Mouse (Mus musculus) liver, embryonic 12.5 days (tissue): ENCODE results near the gene B430306N03Rik. TPM values are rescaled to one million over a fixed set of nuclear protein-coding genes. Genes with fewer than 3 reads are reported as not detected.

Source experiments
- ATAC-seq: fragments of 200-750 bp; cut with Nextera tagmentation; 2 replicates; pipeline ENCODE4 v1.8.0; 2017; ENCODE audit warnings: moderate number of reproducible peaks, mild to moderate bottlenecking, moderate library complexity
- H3K27ac ChIP-seq: fragments of 300-500 bp; sonication (generic); 2 replicates; pipeline ENCODE4 v1.5.1; 2016; ENCODE audit warnings: mild to moderate bottlenecking
- H3K27me3 ChIP-seq: fragments of 300-500 bp; sonication (generic); replicated peaks from 2 replicates; pipeline ENCODE4 v1.6.1; 2016; ENCODE audit warnings: mild to moderate bottlenecking, moderate library complexity
- H3K36me3 ChIP-seq: fragments of 300-500 bp; sonication (generic); 2 replicates; pipeline ENCODE4 v1.6.1; 2016; ENCODE audit warnings: mild to moderate bottlenecking, moderate library complexity
- H3K4me1 ChIP-seq: fragments of 300-500 bp; sonication (generic); 2 replicates; pipeline ENCODE4 v1.6.1; 2016
- H3K4me2 ChIP-seq: fragments of 300-500 bp; sonication (generic); 2 replicates; pipeline ENCODE4 v1.6.1; 2016; ENCODE audit warnings: mild to moderate bottlenecking, moderate library complexity
- H3K4me3 ChIP-seq: fragments of 300-500 bp; sonication (generic); 2 replicates; pipeline ENCODE4 v1.5.1; 2016; ENCODE audit warnings: mild to moderate bottlenecking, moderate library complexity
- H3K9ac ChIP-seq: fragments of 300-500 bp; sonication (generic); 2 replicates; pipeline ENCODE4 v1.6.1; 2016; ENCODE audit warnings: mild to moderate bottlenecking, moderate library complexity
- H3K9me3 ChIP-seq: fragments of 300-500 bp; sonication (generic); replicated peaks from 2 replicates; pipeline ENCODE4 v1.6.1; 2016; ENCODE audit warnings: mild to moderate bottlenecking, moderate library complexity
- WGBS: fragments of 180-500 bp; shearing (Covaris S2); methylation state at CpG from one replicate; pipeline ENCODE4 v1.1.7; 2016; ENCODE audit not compliant: insufficient replicate concordance; 5-methylcytosine and 5-hydroxymethylcytosine counted together
- polyA plus RNA-seq: library from polyadenylated mRNA; unstranded; fragments of >200 nt; fragmentation: Nextera tagmentation; extraction: Ambion mirVana; gene quantifications from 2 replicates; pipeline ENCODE4 v1.2.1, GENCODE M21; 2016

B430306N03Rik gene
- polyA plus RNA-seq, 1 experiment from 2014 or later = 1.4 TPM

GRCm38 (mm10) chr17:48365511-48366155 lies 49.7 kb downstream of the B430306N03Rik start:
- no peaks in the 10 kb centered on the region for H3K27me3 ChIP-seq
- H3K4me3 ChIP-seq = no peak overlapping the region
- H3K4me1 ChIP-seq = peaks cover 39% of the 10 kb centered on the region
- no peak overlapping the region for H3K4me2 ChIP-seq
- no peak overlapping the region for H3K9ac ChIP-seq
- H3K9me3 ChIP-seq = no peaks in the 10 kb centered on the region
- no peak overlapping the region for H3K27ac ChIP-seq
- H3K36me3 ChIP-seq = no peaks in the 10 kb centered on the region
- 74% methylated on average over 9 of the region's 9 CpGs for whole genome bisulfite sequencing
- ATAC-seq = no peak

GRCm38 (mm10) chr17:48366806-48367205 lies 50.9 kb downstream of the B430306N03Rik start:
- no peaks in the 10 kb centered on the region for H3K9me3 ChIP-seq
- ATAC-seq = no peak
- H3K27me3 ChIP-seq = no peaks in the 10 kb centered on the region
- H3K36me3 ChIP-seq = no peaks in the 10 kb centered on the region
- no peak overlapping the region for H3K4me3 ChIP-seq
- peaks cover 27% of the 10 kb centered on the region for H3K4me1 ChIP-seq
- WGBS = 74% methylated on average over 5 of the region's 5 CpGs
- no peak overlapping the region for H3K27ac ChIP-seq
- H3K4me2 ChIP-seq = no peak overlapping the region
- H3K9ac ChIP-seq = no peak overlapping the region

GRCm38 (mm10) chr17:48371621-48372020 lies 55.7 kb downstream of the B430306N03Rik start:
- Histone ChIP-seq H3K27ac (no peak overlapping the region), H3K9ac (no peak overlapping the region), H3K4me3 (no peak overlapping the region), H3K36me3 (no peaks in the 10 kb centered on the region), H3K4me2 (no peak overlapping the region), H3K4me1 (no peaks in the 10 kb centered on the region), H3K9me3 (no peaks in the 10 kb centered on the region), H3K27me3 (no peaks in the 10 kb centered on the region)
- no peak for ATAC-seq

GRCm38 (mm10) chr17:48372987-48373386 lies 57.0 kb downstream of the B430306N03Rik start:
- Histone ChIP-seq H3K4me3 (no peak overlapping the region), H3K9ac (no peak overlapping the region), H3K27ac (no peak overlapping the region), H3K9me3 (no peaks in the 10 kb centered on the region), H3K36me3 (no peaks in the 10 kb centered on the region), H3K27me3 (no peaks in the 10 kb centered on the region), H3K4me1 (no peaks in the 10 kb centered on the region), H3K4me2 (no peak overlapping the region)
- WGBS = 74% methylated on average over 8 of the region's 8 CpGs
- no peak for ATAC-seq

- Histone ChIP-seq H3K27me3 (no peaks in the 10 kb centered on the region), H3K9ac (no peak overlapping the region), H3K4me3 (no peak overlapping the region), H3K4me1 (no peaks in the 10 kb centered on the region), H3K27ac (no peak overlapping the region), H3K4me2 (no peak overlapping the region), H3K9me3 (no peaks in the 10 kb centered on the region), H3K36me3 (no peaks in the 10 kb centered on the region)
- 69% methylated on average over 1 of the region's 1 CpGs for WGBS
- ATAC-seq = no peak
These were observed 60.2 kb downstream of the B430306N03Rik start for GRCm38 (mm10) chr17:48376102-48376501.

Other genes with a start within 250 kb of the B430306N03Rik start
- not detected in 2 replicates for gene 1700067P10Rik, start 226.8 kb upstream of the B430306N03Rik start, polyA plus RNA-seq
- 0.11 TPM in 1 of 2 replicates, not detected in the other for gene 9830107B12Rik, start 169.9 kb upstream of the B430306N03Rik start, polyA plus RNA-seq
- 0.19 and 0.32 TPM in 2 replicates for gene A530064D06Rik, start 148.9 kb upstream of the B430306N03Rik start, polyA plus RNA-seq
- 0.42 and 0.56 TPM in 2 replicates for gene Trem1, start 83.4 kb upstream of the B430306N03Rik start, polyA plus RNA-seq
- 0.77 and 1.3 TPM in 2 replicates for gene Trem3, start 68.4 kb upstream of the B430306N03Rik start, polyA plus RNA-seq
- 2.8 and 3.7 TPM in 2 replicates for gene Treml4, start 51.8 kb upstream of the B430306N03Rik start, polyA plus RNA-seq
- gene Treml2, start 16.6 kb upstream of the B430306N03Rik start, polyA plus RNA-seq = 6.3 and 7.5 TPM in 2 replicates
- 2.9 and 3.5 TPM in 2 replicates for gene Trem2, start 30.3 kb downstream of the B430306N03Rik start, polyA plus RNA-seq
- 29.4 and 36.2 TPM in 2 replicates for gene Treml1, start 43.8 kb downstream of the B430306N03Rik start, polyA plus RNA-seq
- gene Nfya, start 93.8 kb downstream of the B430306N03Rik start, polyA plus RNA-seq = 10.9 and 11.3 TPM in 2 replicates
- gene Oard1, start 93.9 kb downstream of the B430306N03Rik start, polyA plus RNA-seq = 56.5 and 58.1 TPM in 2 replicates
- gene Apobec2, start 116.8 kb downstream of the B430306N03Rik start, polyA plus RNA-seq = 0.83 and 1.2 TPM in 2 replicates
- 123 and 126 TPM in 2 replicates for gene Tspo2, start 135.4 kb downstream of the B430306N03Rik start, polyA plus RNA-seq
- gene Unc5cl, start 138.8 kb downstream of the B430306N03Rik start, polyA plus RNA-seq = 2.6 and 3.4 TPM in 2 replicates